Mouse (Mus musculus) left cerebral cortex, postnatal 36 days (tissue): ENCODE data around the gene Abca4. TPM values are rescaled to one million over a fixed set of nuclear protein-coding genes. Genes with fewer than 3 reads are reported as not detected.
"Not testable (repeated sequence)": the region's sequence is repeated elsewhere in the genome, so short reads cannot be mapped to it uniquely, and the experiment has no call there.

Experiments used
- DNase-seq, 2 experiments: peaks; one replicate each; pipeline ENCODE4 v3.0.0; 2021 to 2022; ENCODE audit warnings: low spot score in 2 of 2, mixed read lengths in 1 of 2
- intact Hi-C: fragments of 180-260 bp; cut with DNase I; formaldehyde crosslinking; loops from one replicate; pipeline ENCODE4 v1.15.1; 2025
- total RNA-seq, 2 experiments: library from RNA; stranded (reverse); gene quantifications; 2 replicates each; pipeline ENCODE4 v1.2.3; 2021

Abca4 gene
- total RNA-seq, 2 experiments from 2014 or later, result 2.4 to 3.5 TPM

DNA sequence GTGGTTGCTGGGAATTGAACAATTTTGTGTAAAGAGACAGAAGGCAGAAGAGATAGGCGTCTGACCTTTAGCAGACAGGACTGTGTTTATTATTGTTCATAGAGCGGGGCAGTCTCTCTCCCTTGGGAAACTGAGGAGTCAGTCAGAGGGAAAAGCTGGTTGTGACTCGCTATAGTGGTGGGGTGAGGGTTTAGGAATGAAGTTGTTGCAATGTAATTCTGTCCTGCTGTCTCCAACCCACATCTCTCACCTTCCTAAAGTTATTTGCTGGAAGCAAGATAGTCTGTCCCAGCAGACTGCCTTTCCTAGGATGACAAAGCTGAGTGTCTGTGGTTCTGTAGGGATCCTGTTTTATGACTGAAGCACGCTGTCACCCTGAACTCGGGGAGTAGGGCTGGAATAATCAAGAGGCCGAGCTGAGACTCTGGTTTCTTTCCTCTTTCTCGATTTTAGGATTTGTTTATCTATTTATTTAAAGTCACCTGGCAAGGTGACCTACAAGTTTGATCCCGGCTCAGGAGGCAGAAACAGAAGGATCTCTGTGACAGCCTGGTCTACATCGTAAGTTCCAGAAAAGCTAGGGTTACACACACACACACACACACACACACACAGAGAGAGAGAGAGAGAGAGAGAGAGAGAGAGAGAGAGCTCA, 159.6 kb downstream of the Abca4 start:
- intact Hi-C loops, result no loop called here
- DNase-seq, result no peak

GRCm38 (mm10) chr3:122205753-122206152, 161.5 kb downstream of the Abca4 start:
- intact Hi-C loops, result no loop called here
- DNase-seq, result no peak

GRCm38 (mm10) chr3:122206279-122207070, 162.2 kb downstream of the Abca4 start:
- intact Hi-C loops, result no loop called here
- no peak for DNase-seq

- intact Hi-C loops, result no loop called here
- no peak for DNase-seq
Measured at GRCm38 (mm10) chr3:122207766-122208165, 163.5 kb downstream of the Abca4 start.

DNA sequence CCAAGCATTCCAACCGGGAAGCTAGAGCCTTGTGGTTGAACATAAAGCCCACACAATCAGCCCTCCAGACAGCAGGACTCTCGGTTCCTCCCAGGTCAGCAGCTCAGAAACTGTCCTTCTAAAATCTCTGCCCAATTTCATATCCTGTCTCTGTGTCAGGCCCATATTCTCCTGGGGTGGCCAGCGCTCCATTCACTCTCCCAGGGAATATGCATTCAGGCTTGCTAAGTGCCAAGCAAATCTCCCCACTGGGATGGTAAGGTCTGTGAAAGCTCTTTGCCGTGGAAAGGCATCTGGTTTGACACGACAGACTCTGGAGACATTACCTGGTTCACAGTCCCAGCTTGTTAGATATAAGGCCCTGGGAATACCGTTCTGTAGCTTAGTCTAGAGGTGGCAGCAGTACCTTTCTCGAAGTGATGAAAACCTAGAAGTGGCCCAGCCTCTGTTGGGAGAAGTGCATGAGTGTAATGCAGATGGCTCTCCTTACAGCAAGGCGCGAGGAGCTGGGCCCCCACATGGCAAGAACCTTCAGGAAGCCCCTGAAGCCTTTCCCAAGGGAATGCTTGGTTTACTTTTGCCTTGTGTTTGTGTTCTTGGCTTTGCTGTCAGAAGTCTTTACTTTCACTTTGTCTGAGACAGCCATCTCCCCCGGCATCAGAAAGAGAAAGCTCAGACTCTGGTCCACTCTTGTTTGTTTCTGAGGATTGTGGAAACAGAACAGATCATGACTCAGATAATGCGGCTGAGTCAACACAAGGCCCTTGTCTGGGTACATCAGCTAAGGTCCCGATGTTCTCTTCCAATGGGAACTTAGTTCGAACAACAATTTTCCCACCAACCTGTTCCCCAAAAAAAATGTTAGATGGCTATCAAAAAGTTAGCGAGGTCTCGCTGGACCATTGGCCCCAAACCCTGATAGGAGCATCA, 164.3 kb downstream of the Abca4 start:
- DNase-seq, result no peak
- intact Hi-C loops, result no loop called here

- intact Hi-C loops, result no loop called here
- DNase-seq, result no peak
Measured at GRCm38 (mm10) chr3:122209511-122209910, 165.3 kb downstream of the Abca4 start.

DNA sequence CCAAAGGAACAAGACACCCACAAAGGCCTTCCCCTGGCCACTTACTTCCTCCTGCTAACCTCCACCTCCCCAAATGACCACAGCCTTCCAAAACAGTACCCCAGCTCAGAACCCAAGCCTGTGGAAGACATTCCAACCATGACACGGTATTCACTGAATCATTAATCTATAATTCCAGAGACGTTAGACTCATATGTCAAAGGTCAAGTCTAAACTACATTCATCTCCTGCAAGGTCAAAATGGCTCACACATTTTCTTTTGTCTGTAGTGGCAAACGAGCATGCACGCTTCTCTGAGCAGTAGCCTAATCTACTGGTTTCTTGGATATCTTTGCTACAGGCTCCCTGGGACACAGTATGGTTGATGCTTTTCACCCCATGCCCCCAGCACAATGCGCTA, 166.2 kb downstream of the Abca4 start:
- no peak for DNase-seq
- intact Hi-C loops, result no loop called here

GRCm38 (mm10) chr3:122210846-122211245, 166.6 kb downstream of the Abca4 start:
- no peak for DNase-seq
- intact Hi-C loops, result no loop called here

- DNase-seq, result no peak
- intact Hi-C loops, result no loop called here
Measured at GRCm38 (mm10) chr3:122211446-122212125, 167.3 kb downstream of the Abca4 start.

DNA sequence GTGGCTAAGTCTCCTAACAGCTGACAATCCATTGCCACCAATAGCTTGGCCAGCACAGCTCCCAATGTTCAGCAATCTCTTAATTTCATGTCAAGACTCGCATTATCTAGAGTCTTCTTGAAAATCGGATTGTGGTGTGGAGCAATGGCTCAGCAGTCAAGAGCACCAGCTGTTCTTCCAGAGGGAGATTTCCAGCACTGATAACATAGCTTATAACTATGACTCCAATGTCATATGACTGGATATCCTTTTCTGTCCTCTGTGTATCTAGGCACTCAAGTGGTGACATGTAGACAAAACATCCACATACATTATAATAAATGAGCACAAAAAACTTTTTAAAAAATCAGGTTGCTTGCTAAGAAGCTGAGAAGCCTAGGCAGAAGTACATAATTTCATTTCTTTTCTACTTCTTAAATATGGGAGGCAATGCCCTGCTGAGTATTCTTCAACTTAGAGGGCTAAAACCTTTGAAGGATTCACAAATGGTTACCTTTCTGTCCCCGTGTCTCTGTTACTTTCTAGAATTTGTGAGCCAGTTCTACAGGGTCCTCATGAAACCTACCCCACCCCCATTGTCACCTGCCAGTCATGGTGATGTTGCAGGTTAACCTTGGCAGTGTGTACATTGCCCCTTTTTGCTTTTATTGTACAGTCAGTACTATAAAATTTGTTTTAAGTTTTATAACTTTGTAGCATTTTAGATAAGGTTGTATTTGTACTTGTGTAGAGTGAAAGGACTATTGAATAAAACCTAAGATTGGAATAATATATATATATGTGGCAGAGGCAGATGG, 177.2 kb downstream of the Abca4 start:
- intact Hi-C loops, result no loop called here
- DNase-seq, result no peak

GRCm38 (mm10) chr3:122226972-122227371, 182.7 kb downstream of the Abca4 start:
- intact Hi-C loops, result loop anchor here (2.0 kb wide), 1 partner anchor 14 kb away; no protein-coding TSS in a partner anchor
- not testable (repeated sequence) for DNase-seq

Other genes with a start within 250 kb of the Abca4 start
- 10 to 100 TPM; 46.4 to 53.1 TPM for gene Abcd3, start 229.1 kb upstream of the Abca4 start, total RNA-seq
- gene Arhgap29, start 91.9 kb upstream of the Abca4 start, total RNA-seq, result 10 to 100 TPM; 23.2 to 27.6 TPM
- gene Gclm, start 201.1 kb downstream of the Abca4 start, total RNA-seq, result 10 to 100 TPM; 68.8 to 83.6 TPM
- gene Dnttip2, start 229.9 kb downstream of the Abca4 start, total RNA-seq, result 10 to 100 TPM; 22.9 to 28.7 TPM
- gene Bcar3, start 249.7 kb downstream of the Abca4 start, total RNA-seq, result 10 to 100 TPM; 14.5 to 17.0 TPM